Mouse (Mus musculus): ENCODE data around the gene Zfp646.

- peak; percentile 31; the same call in 1 of the 2 replicates for TF ChIP-seq MEF2A (IDR thresholded peaks at IDR 0.05; ENCODE audit: borderline replicate concordance, low read depth, low read length)
- TF ChIP-seq CTCF (conservative IDR thresholded peaks at IDR 0.05 in 1 of 2, IDR thresholded peaks at IDR 0.05 in 1 of 2; ENCODE audit: low read depth in 2 of 2, low read length in 2 of 2): no peak
Observed at GRCm38 (mm10) chr7:127875627-127876001, 407 bp upstream of the Zfp646 start.

All from CH12.LX (cell line).